Mouse (Mus musculus): ENCODE measurements around the gene Haao.

Haao gene

GRCm38 (mm10) chr17:83786418-83786817 lies 61.3 kb downstream of the Haao start:
- DNase-seq (ENCODE audit: low spot score in 2 of 2), result no peak

- no peak for DNase-seq (ENCODE audit: low spot score in 2 of 2)
Observed at GRCm38 (mm10) chr17:83782740-83783139, 65.0 kb downstream of the Haao start.
